Mouse (Mus musculus) gastrocnemius, postnatal 4 days (tissue): ENCODE results near the gene Elk3. TPM values are rescaled to one million over a fixed set of nuclear protein-coding genes. Genes with fewer than 3 reads are reported as not detected.

Source experiments
- DNase-seq, 2 experiments: peaks; one replicate each; pipeline ENCODE4 v3.0.0; 2021 to 2022; ENCODE audit warnings: low spot score in 2 of 2, mixed read lengths in 2 of 2
- total RNA-seq, 2 experiments: library from RNA; stranded (reverse); gene quantifications; 2 replicates each; pipeline ENCODE4 v1.2.3; 2021

Elk3 gene
- total RNA-seq, 2 experiments from 2014 or later, result 63.4 to 64.4 TPM

- DNase-seq, result no peak
Measured at GRCm38 (mm10) chr10:93272986-93273982, 37.7 kb downstream of the Elk3 start.

GRCm38 (mm10) chr10:93271831-93272230 lies 39.1 kb downstream of the Elk3 start:
- DNase-seq, result peak in 1 of 2 experiments; percentile 45

GRCm38 (mm10) chr10:93270889-93271460 lies 40.0 kb downstream of the Elk3 start:
- no peak for DNase-seq

- DNase-seq, result no peak
Measured at GRCm38 (mm10) chr10:93269744-93270143, 41.2 kb downstream of the Elk3 start.

GRCm38 (mm10) chr10:93268339-93268738 lies 42.6 kb downstream of the Elk3 start:
- no peak for DNase-seq

GRCm38 (mm10) chr10:93267509-93267908 lies 43.4 kb downstream of the Elk3 start:
- DNase-seq, result no peak

GRCm38 (mm10) chr10:93266521-93266920 lies 44.4 kb downstream of the Elk3 start:
- DNase-seq, result no peak

GRCm38 (mm10) chr10:93265833-93266232 lies 45.1 kb downstream of the Elk3 start:
- DNase-seq, result no peak

- no peak for DNase-seq
Measured at GRCm38 (mm10) chr10:93264001-93264400, 46.9 kb downstream of the Elk3 start.

- no peak for DNase-seq
Measured at GRCm38 (mm10) chr10:93263431-93263830, 47.5 kb downstream of the Elk3 start.

GRCm38 (mm10) chr10:93261981-93262499 lies 48.9 kb downstream of the Elk3 start:
- no peak for DNase-seq

- DNase-seq, result peak in 1 of 2 experiments; percentile 48
Measured at GRCm38 (mm10) chr10:93261132-93261980, 49.6 kb downstream of the Elk3 start.

- no peak for DNase-seq
Measured at GRCm38 (mm10) chr10:93259826-93260225, 51.1 kb downstream of the Elk3 start.

- no peak for DNase-seq
Measured at GRCm38 (mm10) chr10:93255294-93255693, 55.6 kb downstream of the Elk3 start.

- peak in 1 of 2 experiments; percentile 7 for DNase-seq
Measured at GRCm38 (mm10) chr10:93253156-93253555, 57.8 kb downstream of the Elk3 start.

GRCm38 (mm10) chr10:93252661-93253060 lies 58.3 kb downstream of the Elk3 start:
- no peak for DNase-seq

GRCm38 (mm10) chr10:93251426-93251825 lies 59.5 kb downstream of the Elk3 start:
- DNase-seq, result no peak

GRCm38 (mm10) chr10:93250436-93251317 lies 60.3 kb downstream of the Elk3 start:
- DNase-seq, result no peak

GRCm38 (mm10) chr10:93249901-93250300 lies 61.0 kb downstream of the Elk3 start:
- DNase-seq, result no peak

GRCm38 (mm10) chr10:93248416-93248815 lies 62.5 kb downstream of the Elk3 start:
- no peak for DNase-seq
